Mouse (Mus musculus) embryo, embryonic 11.5 days (tissue): ENCODE measurements around the gene Gm10428.
"Not testable (repeated sequence)": the region's sequence is repeated elsewhere in the genome, so short reads cannot be mapped to it uniquely, and the experiment has no call there.

Experiments used
- DNase-seq: peaks from one replicate; pipeline ENCODE4 v3.0.0-alpha.2; 2012; ENCODE audit warnings: low read depth, low spot score

Gene Gm10428

DNA sequence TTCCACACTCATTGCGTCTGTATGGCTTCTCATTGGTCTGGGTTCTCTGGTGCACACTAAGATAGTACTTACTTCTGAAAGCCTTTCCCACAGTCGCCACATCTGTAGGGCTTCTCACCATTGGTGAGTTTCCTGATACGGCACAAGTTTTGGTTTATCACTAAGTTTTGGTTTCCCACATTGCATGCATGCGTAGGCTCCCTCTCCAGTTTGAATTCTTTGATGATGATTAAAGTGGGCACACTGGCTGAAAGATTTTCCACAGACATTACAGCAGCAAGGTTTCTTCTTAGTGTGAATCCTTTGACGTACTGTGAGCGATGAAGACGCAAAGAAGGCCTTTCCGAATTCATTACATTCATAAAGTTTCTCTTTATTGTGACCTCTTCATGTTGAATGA lies at the start of gene Gm10428:
Gene Gm10428, plus strand, starts transcription at position 321 of the 400 bp plus-strand sequence.
- DNase-seq, result no peak

- DNase-seq, result no peak
Measured at GRCm38 (mm10) chr11:62706141-62706540, 46.8 kb upstream of the Gm10428 start.

DNA sequence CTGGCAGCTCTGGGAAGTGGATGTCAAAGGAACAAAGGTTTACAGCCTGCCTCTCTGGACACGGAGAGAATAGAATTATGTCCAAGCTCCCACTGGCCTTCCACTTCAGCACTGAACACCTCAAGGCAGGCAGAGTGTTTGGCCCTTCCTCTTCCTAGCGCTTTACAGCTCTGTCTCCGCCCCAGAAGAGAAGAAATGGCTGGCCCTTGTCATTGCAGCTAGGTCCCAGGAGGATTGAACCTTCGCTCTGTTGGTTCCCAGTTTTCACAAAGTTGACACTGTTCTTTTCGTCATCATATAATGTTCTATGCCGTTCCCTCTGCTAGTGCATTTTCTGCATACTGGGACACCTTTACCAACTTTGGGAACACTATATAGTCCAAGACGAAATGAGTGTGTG lies 44.6 kb upstream of the Gm10428 start:
- no peak for DNase-seq

- DNase-seq, result no peak
Measured at GRCm38 (mm10) chr11:62710657-62711056, 42.2 kb upstream of the Gm10428 start.

GRCm38 (mm10) chr11:62728276-62728675 lies 24.6 kb upstream of the Gm10428 start:
- no peak for DNase-seq

GRCm38 (mm10) chr11:62731311-62732021 lies 21.4 kb upstream of the Gm10428 start, which contains the start of gene Zfp287:
Gene Zfp287 (minus strand): TSS chr11:62731905.
- peak; percentile 86 for DNase-seq

- DNase-seq, result no peak
Measured at GRCm38 (mm10) chr11:62732022-62732387, 20.9 kb upstream of the Gm10428 start.

DNA sequence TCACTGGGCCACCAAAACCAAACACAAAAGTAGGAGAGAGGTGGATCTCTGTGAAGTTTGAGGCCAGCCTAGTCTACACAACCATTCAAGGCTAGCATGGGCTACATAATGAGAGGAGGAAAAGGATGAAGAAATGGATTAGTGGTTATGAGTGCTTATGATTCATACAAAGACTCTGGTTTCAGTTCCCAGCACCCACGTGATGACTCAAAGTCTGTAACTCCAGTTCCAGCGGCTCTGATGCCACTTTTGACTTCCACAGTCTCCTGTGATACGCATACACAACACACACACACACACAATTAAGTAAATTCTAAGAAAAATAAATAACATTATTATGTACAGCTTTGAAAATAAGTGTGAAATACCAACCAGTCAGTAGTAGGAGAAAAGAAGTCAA lies 20.2 kb upstream of the Gm10428 start:
- no peak for DNase-seq

- DNase-seq, result no peak
Measured at GRCm38 (mm10) chr11:62741186-62741585, 11.7 kb upstream of the Gm10428 start.

- no peak for DNase-seq
Measured at GRCm38 (mm10) chr11:62742261-62742957, 10.5 kb upstream of the Gm10428 start.

- DNase-seq, result peak; percentile 56
Measured at GRCm38 (mm10) chr11:62744103-62744502, 8.8 kb upstream of the Gm10428 start.

DNA sequence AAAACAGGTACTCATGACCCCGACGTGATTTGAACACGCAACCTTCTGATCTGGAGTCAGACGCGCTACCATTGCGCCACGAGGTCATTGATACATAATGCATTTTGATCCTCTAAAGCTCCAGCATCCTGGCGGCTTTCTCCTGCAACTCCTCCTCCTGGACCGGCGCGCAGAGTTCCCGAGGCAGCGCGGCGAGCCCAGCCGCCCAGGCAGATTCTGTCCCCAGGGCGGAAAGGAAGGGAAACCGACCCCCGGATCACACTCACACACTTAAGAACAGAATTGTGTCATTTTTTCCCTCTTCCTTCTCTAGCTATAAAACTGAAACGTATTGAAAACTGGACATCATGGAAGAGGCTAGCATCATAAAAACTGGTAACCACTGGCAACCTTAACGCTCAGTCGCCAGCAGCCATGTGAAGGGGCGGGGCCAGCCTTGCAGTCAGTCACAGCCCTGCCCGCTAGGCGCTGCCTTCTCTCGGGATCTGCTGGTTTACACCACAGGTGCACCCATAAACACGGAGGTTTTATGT lies 6.8 kb upstream of the Gm10428 start:
- DNase-seq, result peak; percentile 52

DNA sequence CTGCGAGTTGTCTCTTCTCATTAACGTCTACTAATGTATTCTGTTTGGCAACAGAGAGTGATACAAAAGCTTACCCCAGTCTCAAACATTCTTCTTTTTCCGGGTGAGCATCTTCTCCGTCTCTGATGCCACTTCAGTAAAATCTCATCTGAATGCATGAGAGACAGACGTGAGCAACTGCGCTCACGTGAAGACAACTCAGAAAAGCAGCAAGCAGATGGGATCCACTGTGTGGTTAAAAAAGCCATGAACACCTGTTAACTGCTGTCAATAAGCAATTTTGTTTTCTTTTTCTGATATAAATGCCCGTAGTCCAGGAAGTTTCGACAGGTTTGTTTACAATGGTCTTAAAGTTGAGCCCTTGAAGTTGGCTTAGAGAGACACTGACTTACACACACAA lies 5.7 kb upstream of the Gm10428 start:
- DNase-seq, result no peak

DNA sequence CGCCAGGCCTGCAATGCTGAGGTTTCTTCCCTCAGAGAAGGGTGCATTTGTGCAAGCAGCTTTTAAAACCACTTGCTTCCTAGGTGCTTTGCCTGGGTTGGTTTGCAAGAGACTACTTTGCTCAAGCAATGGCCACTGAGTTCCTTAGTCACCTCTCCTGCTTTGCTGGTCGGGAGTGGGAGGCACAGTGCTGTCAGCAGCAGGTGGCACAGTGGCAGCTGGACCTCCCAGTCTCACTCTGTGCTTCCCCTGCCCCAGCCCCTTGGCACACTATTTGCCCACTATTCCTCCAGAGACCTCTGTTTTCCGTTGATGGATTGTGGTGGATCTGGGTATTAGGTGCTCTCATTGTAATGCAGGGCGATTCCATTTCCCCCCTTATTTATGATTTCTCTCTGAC lies 4.8 kb upstream of the Gm10428 start:
- DNase-seq, result no peak

DNA sequence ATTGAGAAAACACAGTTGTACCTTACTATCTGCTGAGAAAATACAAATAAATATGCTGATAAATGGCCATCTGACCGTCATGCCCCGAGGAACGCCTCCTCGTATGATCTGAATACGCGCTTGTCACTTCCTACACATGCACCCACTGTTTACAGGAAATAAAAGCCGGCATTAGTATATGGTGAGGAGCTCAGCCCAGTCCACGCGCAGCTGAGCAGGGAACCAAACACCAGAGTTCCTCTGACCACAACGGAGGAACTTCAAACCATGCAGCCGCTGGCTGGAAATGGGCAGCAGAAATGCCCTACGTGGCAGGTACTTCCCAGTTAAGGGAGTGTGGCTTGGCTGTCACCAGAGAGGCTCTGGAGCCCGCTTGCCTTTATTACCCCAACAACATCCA lies 3.5 kb upstream of the Gm10428 start:
- not testable (repeated sequence) for DNase-seq

- DNase-seq, result no peak
Measured at GRCm38 (mm10) chr11:62752191-62752590, 709 bp upstream of the Gm10428 start.

GRCm38 (mm10) chr11:62756456-62757142 lies 3.7 kb downstream of the Gm10428 start:
- peak; percentile 93 for DNase-seq

- no peak for DNase-seq
Measured at GRCm38 (mm10) chr11:62757143-62757507, 4.2 kb downstream of the Gm10428 start.

- DNase-seq, result no peak
Measured at GRCm38 (mm10) chr11:62757906-62758305, 5.0 kb downstream of the Gm10428 start.

GRCm38 (mm10) chr11:62758491-62758890 lies 5.6 kb downstream of the Gm10428 start:
- DNase-seq, result no peak

DNA sequence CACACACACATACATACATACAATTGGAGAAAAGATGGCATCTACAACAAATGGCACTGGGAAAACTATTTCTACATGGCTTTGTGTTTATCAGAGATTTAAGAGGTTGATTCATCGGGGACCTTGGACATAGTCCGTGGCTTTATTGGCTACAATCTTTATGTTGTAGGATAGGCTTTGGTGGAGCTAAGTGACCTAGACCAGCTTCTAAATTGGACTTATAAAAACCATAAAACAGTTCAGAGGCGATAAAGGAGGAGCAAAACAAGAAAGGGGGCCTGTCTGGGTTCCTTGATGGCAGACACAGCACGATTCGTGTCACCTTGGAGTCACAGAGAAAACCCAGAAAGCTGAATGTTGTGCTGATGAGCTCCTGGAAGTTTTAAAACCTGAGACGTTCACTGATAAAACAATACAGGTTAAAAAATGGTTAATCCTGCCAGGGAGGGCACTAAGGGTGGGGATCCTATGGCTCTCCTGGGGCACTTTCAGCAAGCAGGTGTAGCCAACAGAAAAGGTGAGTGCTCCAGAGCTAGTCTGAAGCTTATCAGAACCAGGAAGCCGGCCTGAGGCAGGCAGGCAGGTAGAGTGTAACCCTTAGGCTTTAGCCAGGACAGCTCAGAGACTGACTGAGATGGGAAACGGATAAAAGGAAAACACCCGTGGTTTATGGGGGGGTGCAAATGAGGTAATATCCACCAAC lies 8.0 kb downstream of the Gm10428 start:
- DNase-seq, result no peak

DNA sequence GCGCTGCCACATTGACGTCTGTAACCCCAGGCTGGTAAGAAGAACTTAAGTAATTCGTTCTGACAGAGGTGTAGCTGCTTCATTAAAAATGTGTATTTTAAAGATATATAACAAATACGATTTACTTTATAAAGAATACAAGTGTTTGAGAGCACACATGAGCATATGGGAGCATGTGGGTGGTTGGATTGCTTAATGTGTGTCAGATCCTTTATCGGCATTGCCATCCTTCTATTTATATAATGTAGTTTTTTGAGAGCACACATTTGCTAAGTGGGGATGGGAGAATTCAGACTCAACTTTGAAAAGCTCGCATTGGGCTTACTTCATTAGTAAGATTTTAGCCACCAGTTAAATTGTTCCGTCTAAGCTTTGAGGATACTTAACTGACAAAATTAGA lies 23.6 kb downstream of the Gm10428 start:
- DNase-seq, result no peak
